Mouse (Mus musculus): ENCODE data around the gene Sec16a. TPM values are rescaled to one million over a fixed set of nuclear protein-coding genes. Genes with fewer than 3 reads are reported as not detected.

Gene Sec16a
- total RNA-seq, 2 experiments from 2014 or later: 39.0 to 52.3 TPM

GRCm38 (mm10) chr2:26360772-26361171, 84.2 kb downstream of the Sec16a start, which contains the start of gene Card9:
Card9 (minus strand) TSS chr2:26360918.
- intact Hi-C loops (cut with DNase I): no loop called here
- DNase-seq (ENCODE audit: low spot score in 2 of 2): no peak

GRCm38 (mm10) chr2:26359983-26360382, 85.0 kb downstream of the Sec16a start:
- no peak for DNase-seq (ENCODE audit: low spot score in 2 of 2)
- intact Hi-C loops (cut with DNase I): no loop called here

Small RNA genes within 50 kb of the gene (microRNA-seq; reads per million reads assigned to microRNA genes)
- 0.76 reads per million for gene Mir6996

Other genes starting within 250 kb of the Sec16a start
- gene Lhx3, start 236.9 kb downstream of the Sec16a start, total RNA-seq (2021): under 1 TPM in 1 of 2 experiments, not detected in 1; 0.15 TPM
- gene Qsox2, start 207.7 kb downstream of the Sec16a start, total RNA-seq (2021): 10 to 100 TPM; 22.8 to 23.3 TPM
- gene Ccdc187, start 150.7 kb downstream of the Sec16a start, total RNA-seq (2021): 1 to 10 TPM; 1.3 to 3.5 TPM
- gene Gpsm1, start 129.7 kb downstream of the Sec16a start, total RNA-seq (2021): 10 to 100 TPM; 44.4 to 58.4 TPM
- 10 to 100 TPM; 27.5 to 28.7 TPM for gene Dnlz, start 93.1 kb downstream of the Sec16a start, total RNA-seq (2021)
- gene Card9, start 84.3 kb downstream of the Sec16a start, total RNA-seq (2021): 1 to 10 TPM; 2.1 to 2.7 TPM
- 10 to 100 TPM; 54.0 to 71.0 TPM for gene Snapc4, start 64.6 kb downstream of the Sec16a start, total RNA-seq (2021)
- gene Entr1, start 55.9 kb downstream of the Sec16a start, total RNA-seq (2021): 100 to 1,000 TPM; 138 to 162 TPM
- gene Pmpca, start 55.9 kb downstream of the Sec16a start, total RNA-seq (2021): 10 to 100 TPM; 91.4 to 91.9 TPM
- gene Inpp5e, start 36.0 kb downstream of the Sec16a start, total RNA-seq (2021): 10 to 100 TPM; 22.5 to 26.6 TPM
- gene Notch1, start 71.4 kb upstream of the Sec16a start, total RNA-seq (2021): 10 to 100 TPM; 24.5 to 28.5 TPM
- gene Egfl7, start 134.8 kb upstream of the Sec16a start, total RNA-seq (2021): 10 to 100 TPM; 61.6 to 85.2 TPM
- gene Gm20532, start 141.4 kb upstream of the Sec16a start, total RNA-seq (2021): not detected
- 1 to 10 TPM; 1.5 to 1.6 TPM for gene Agpat2, start 159.2 kb upstream of the Sec16a start, total RNA-seq (2021)
- gene Fam69b, start 183.2 kb upstream of the Sec16a start, total RNA-seq (2021): 10 to 100 TPM; 69.1 to 81.4 TPM
- not detected for gene Lcn4, start 226.1 kb upstream of the Sec16a start, total RNA-seq (2021)

Measured in left cerebral cortex, postnatal 36 days (tissue).